Mouse (Mus musculus): ENCODE results near the gene Tmem87b.

DNA sequence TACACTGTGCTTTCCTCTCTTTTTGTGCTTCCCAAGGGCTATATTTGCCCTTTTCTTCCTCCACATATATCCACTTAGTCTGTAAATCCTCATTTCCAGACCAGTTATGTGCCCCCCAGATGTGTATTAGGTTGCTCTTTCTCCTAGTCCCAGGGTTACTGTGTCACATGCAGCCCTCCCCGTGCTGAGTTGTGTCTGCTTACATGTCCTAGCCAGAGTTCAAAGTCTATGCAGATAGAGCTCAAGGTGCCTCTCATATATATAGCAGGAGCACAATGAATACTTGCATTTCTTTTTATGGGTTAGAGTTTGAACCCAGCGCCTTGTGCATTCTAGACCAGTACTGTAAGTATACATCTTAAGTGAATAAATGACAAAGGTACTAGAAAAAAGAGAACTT lies 15.5 kb downstream of the Tmem87b start:
- TF ChIP-seq POLR2A (IDR thresholded peaks at IDR 0.05; ENCODE audit: low read depth, low read length) (no peak), CTCF (IDR thresholded peaks at IDR 0.05; ENCODE audit: borderline replicate concordance, insufficient read depth, low read length) (no peak)

All from embryonic fibroblast, embryonic 13.5 days (primary cell).